In genomic region chr1:63953229-63953883, GRCm38 (mm10) we compare ENCODE assay signal across 8 mouse cellular contexts.
DNase-seq lines count a peak whose midpoint lies in the region; ATAC-seq and TF ChIP-seq lines count a peak whose summit lies in the region.

No protein-coding gene starts in this region.

- no peaks in the 10 kb centered on the region for H3K27me3 ChIP-seq in forebrain, embryonic 15.5 days
- no peaks in the 10 kb centered on the region for H3K27me3 ChIP-seq in hindbrain, embryonic 12.5 days

- TF ChIP-seq POLR2A in brain, embryonic 14.5 days (IDR thresholded peaks at IDR 0.05; ENCODE audit: borderline replicate concordance, extremely low read depth, insufficient read depth, insufficient read length, poor library complexity, severe bottlenecking), result no peak

- TF ChIP-seq CTCF in brain, embryonic 14.5 days (IDR thresholded peaks at IDR 0.05; ENCODE audit: borderline replicate concordance, extremely low read depth, insufficient read depth, insufficient read length), result peak; percentile 80

- ATAC-seq in forebrain, embryonic 15.5 days (replicated peaks), result peak; percentile 79
- peak; percentile 81 for ATAC-seq in hindbrain, embryonic 12.5 days (ENCODE audit: low FRiP score)
- no peak; the same call in 1 of the 2 replicates for ATAC-seq in monocyte, adult 5-6 weeks (replicated peaks; ENCODE audit: insufficient number of reproducible peaks, low FRiP score, low TSS enrichment, poor library complexity, severe bottlenecking)

- peak; percentile 63 for DNase-seq in ES-CJ7 (ENCODE audit: low read depth, low spot score)
- DNase-seq in brain, embryonic 14.5 days (ENCODE audit: low read depth), result peak; percentile 87
- peak; percentile 54 for DNase-seq in layer of hippocampus, adult 9-11 months
- DNase-seq in lung, postnatal 4 days, result peak; percentile 58 to 67
- peak; percentile 42 for DNase-seq in right cerebral cortex, postnatal 4 days

- no peak overlapping the region for H3K4me3 ChIP-seq in forebrain, embryonic 15.5 days
- no peak overlapping the region for H3K4me3 ChIP-seq in hindbrain, embryonic 12.5 days

- no peak overlapping the region for H3K4me2 ChIP-seq in forebrain, embryonic 15.5 days (replicated peaks)
- peak overlapping the region; percentile 24; the same call in 1 of the 2 replicates for H3K4me2 ChIP-seq in hindbrain, embryonic 12.5 days (replicated peaks)

- H3K9ac ChIP-seq in forebrain, embryonic 15.5 days (replicated peaks), result no peak overlapping the region
- H3K9ac ChIP-seq in hindbrain, embryonic 12.5 days, result no peak overlapping the region

- H3K4me1 ChIP-seq in forebrain, embryonic 15.5 days, result no peaks in the 10 kb centered on the region
- peaks cover 9% of the 10 kb centered on the region for H3K4me1 ChIP-seq in hindbrain, embryonic 12.5 days

- H3K9me3 ChIP-seq in forebrain, embryonic 15.5 days, result no peaks in the 10 kb centered on the region
- no peaks in the 10 kb centered on the region for H3K9me3 ChIP-seq in hindbrain, embryonic 12.5 days (replicated peaks)

- 56% methylated on average over 18 of the region's 18 CpGs for WGBS in forebrain, embryonic 15.5 days
- WGBS in hindbrain, embryonic 12.5 days, result 50% methylated on average over 18 of the region's 18 CpGs

- no peak overlapping the region for H3K27ac ChIP-seq in forebrain, embryonic 15.5 days (replicated peaks)
- no peak overlapping the region for H3K27ac ChIP-seq in hindbrain, embryonic 12.5 days

- no peaks in the 10 kb centered on the region for H3K36me3 ChIP-seq in forebrain, embryonic 15.5 days
- no peaks in the 10 kb centered on the region for H3K36me3 ChIP-seq in hindbrain, embryonic 12.5 days
